Mouse (Mus musculus) stomach, embryonic 14.5 days (tissue): ENCODE results near the gene Ell. TPM values are rescaled to one million over a fixed set of nuclear protein-coding genes. Genes with fewer than 3 reads are reported as not detected.
A peak's percentile ranks its signal among the peaks of the same experiment; 100 is the strongest.

Experiments used
- ATAC-seq: fragments of 200-750 bp; cut with Nextera tagmentation; 2 replicates; pipeline ENCODE4 v1.8.0; 2017; ENCODE audit warnings: low read depth, moderate TSS enrichment; ENCODE audit not compliant: insufficient number of reproducible peaks, insufficient read depth, low FRiP score
- H3K27ac ChIP-seq: fragments of 300-500 bp; sonication (generic); 2 replicates; pipeline ENCODE4 v1.5.1; 2014; ENCODE audit warnings: mild to moderate bottlenecking, low read length, moderate library complexity, mixed read lengths
- H3K27me3 ChIP-seq: fragments of 300-500 bp; sonication (generic); 2 replicates; pipeline ENCODE4 v1.6.1; 2014; ENCODE audit warnings: low read length, control low read depth, mixed read lengths; ENCODE audit not compliant: control insufficient read depth, insufficient read depth
- H3K36me3 ChIP-seq: fragments of 300-500 bp; sonication (generic); 2 replicates; pipeline ENCODE4 v1.6.1; 2014; ENCODE audit warnings: mild to moderate bottlenecking, control low read depth, low read length, moderate library complexity, mixed read lengths; ENCODE audit not compliant: control insufficient read depth, insufficient read depth
- H3K4me1 ChIP-seq: fragments of 300-500 bp; sonication (generic); 2 replicates; pipeline ENCODE4 v1.6.1; 2014; ENCODE audit warnings: low read length, control low read depth, mixed read lengths; ENCODE audit not compliant: control insufficient read depth, insufficient read depth
- H3K4me2 ChIP-seq: fragments of 300-500 bp; sonication (generic); replicated peaks from 2 replicates; pipeline ENCODE4 v1.6.1; 2014; ENCODE audit warnings: low read depth, low read length, control low read depth
- H3K4me3 ChIP-seq: fragments of 300-500 bp; sonication (generic); 2 replicates; pipeline ENCODE4 v1.5.1; 2014; ENCODE audit warnings: low read depth, low read length, control low read depth
- H3K9ac ChIP-seq: fragments of 300-500 bp; sonication (generic); replicated peaks from 2 replicates; pipeline ENCODE4 v1.6.1; 2014; ENCODE audit warnings: low read depth, mild to moderate bottlenecking, control low read depth, low read length, moderate library complexity, mixed read lengths
- H3K9me3 ChIP-seq: fragments of 300-500 bp; sonication (generic); 2 replicates; pipeline ENCODE4 v1.6.1; 2016; ENCODE audit warnings: low read depth, low read length, control low read depth; ENCODE audit not compliant: control insufficient read depth
- WGBS: fragments of 180-500 bp; shearing (Covaris S2); extraction: QIAGEN DNeasy Blood & Tissue Kit; methylation state at CpG from one replicate; pipeline ENCODE4 v1.1.7; 2014; 5-methylcytosine and 5-hydroxymethylcytosine counted together
- polyA plus RNA-seq: library from polyadenylated mRNA; unstranded; fragments of >200 nt; fragmentation: Nextera tagmentation; extraction: Ambion mirVana; gene quantifications from 2 replicates; pipeline ENCODE4 v1.2.1, GENCODE M21; 2014

The Ell gene
- polyA plus RNA-seq, 1 experiment from 2014 or later: 17.9 TPM

DNA sequence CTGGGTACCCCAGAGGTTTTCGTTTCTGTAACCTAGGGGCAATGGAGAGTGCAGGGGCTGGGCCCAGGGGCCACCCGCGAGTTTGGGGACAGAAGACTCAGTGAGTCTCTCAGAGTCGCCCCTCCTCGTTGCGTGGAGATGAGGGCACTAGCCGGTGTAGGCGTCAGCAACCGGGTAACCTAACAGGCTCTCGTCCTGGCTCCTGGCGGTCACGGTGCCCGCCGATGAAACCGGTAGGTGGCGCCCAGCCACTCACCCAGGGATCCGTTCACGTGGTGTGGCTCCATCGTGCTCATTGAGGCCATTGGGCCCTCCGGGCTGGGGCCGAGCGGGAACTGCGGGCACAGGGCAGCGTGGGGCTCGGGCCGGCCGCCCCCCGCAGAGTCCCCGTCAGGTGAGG, 59.0 kb downstream of the Ell start:
- Histone ChIP-seq H3K9ac (peak overlapping the region; percentile 15; the same call in 1 of the 2 replicates), H3K4me3 (peak overlapping the region; percentile 35), H3K4me1 (peaks cover 50% of the 10 kb centered on the region), H3K27me3 (no peaks in the 10 kb centered on the region), H3K36me3 (peaks cover 23% of the 10 kb centered on the region; the same call in 1 of the 2 replicates), H3K27ac (0 out of 2 replicates have a peak overlapping the region, but pooled peaks have one; percentile 17), H3K4me2 (peak overlapping the region; percentile 59), H3K9me3 (peaks cover 4% of the 10 kb centered on the region; the same call in 1 of the 2 replicates)
- 0 out of 2 replicates have a peak, but pooled peaks have one; percentile 9 for ATAC-seq
- 3% methylated on average over 28 of the region's 29 CpGs for WGBS

DNA sequence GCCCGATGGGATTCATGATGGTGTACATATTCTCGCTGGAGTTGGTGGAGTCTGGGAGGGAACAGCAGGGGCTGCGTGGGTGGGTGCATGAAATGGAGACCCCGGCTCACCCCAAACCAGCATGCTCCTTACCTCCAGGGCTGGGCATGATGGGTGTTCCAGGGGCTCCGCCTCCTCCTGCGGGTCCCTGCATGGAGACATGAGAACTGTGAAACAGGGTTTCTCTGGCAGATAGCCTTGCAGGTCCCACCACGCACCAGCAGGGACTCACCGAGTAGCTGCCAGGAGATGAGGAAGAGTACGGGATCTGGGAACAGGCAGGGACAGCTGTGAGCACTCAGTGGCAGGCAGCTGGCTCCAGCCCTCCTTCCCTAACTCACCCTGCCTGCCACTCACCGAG, 59.5 kb downstream of the Ell start:
- no peak for ATAC-seq
- Histone ChIP-seq H3K9me3 (peaks cover 4% of the 10 kb centered on the region; the same call in 1 of the 2 replicates), H3K4me2 (peak overlapping the region; percentile 59), H3K9ac (no peak overlapping the region; the same call in 1 of the 2 replicates), H3K4me3 (peak overlapping the region; percentile 35; the same call in 1 of the 2 replicates), H3K27me3 (no peaks in the 10 kb centered on the region), H3K27ac (peak overlapping the region; percentile 7; the same call in 1 of the 2 replicates), H3K4me1 (peaks cover 45% of the 10 kb centered on the region; the same call in 1 of the 2 replicates), H3K36me3 (peaks cover 23% of the 10 kb centered on the region; the same call in 1 of the 2 replicates)
- WGBS: 19% methylated on average over 9 of the region's 10 CpGs

DNA sequence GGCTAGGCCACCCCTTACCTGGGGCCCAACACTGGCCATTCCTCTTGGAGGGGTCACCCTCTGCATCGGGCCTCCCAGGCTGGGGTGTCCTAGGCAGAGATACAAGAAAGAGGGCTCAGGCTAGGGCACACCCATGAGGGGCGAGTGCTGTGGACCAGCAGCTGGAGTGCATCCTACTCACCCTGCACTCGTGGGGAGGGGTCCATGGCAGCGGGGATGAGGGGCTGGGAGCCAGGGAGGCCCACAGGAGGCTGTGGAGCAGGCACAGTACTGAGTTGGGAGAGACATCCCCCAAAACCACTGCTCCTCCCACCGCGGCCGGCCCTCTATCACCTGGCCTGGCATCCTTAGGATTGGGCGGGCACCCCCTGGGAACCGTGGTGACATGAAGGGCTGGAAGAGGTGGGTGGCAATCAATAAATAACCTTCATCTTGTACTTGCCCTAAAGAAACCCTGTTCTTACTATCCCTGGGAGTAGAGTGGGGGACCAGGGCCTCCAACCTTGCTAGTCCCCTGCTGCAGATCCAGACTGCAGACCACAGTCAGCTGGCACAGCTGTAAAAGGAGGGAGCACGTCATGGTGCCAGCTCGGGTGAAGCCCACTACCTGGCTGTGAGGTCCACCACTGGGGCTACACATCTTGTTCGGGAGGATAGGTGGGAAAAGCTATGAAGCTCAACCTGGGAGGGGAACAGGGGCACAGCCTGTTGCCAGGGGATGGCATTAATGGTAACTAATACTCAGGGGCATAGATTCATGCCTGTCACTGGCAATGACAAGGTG, 60.4 kb downstream of the Ell start:
- Histone ChIP-seq H3K9me3 (peaks cover 4% of the 10 kb centered on the region; the same call in 1 of the 2 replicates), H3K4me2 (no peak overlapping the region), H3K9ac (no peak overlapping the region), H3K27me3 (no peaks in the 10 kb centered on the region), H3K4me3 (no peak overlapping the region), H3K4me1 (peaks cover 45% of the 10 kb centered on the region; the same call in 1 of the 2 replicates), H3K27ac (no peak overlapping the region; the same call in 1 of the 2 replicates), H3K36me3 (peaks cover 23% of the 10 kb centered on the region; the same call in 1 of the 2 replicates)
- WGBS: 65% methylated on average over 12 of the region's 12 CpGs
- no peak for ATAC-seq

DNA sequence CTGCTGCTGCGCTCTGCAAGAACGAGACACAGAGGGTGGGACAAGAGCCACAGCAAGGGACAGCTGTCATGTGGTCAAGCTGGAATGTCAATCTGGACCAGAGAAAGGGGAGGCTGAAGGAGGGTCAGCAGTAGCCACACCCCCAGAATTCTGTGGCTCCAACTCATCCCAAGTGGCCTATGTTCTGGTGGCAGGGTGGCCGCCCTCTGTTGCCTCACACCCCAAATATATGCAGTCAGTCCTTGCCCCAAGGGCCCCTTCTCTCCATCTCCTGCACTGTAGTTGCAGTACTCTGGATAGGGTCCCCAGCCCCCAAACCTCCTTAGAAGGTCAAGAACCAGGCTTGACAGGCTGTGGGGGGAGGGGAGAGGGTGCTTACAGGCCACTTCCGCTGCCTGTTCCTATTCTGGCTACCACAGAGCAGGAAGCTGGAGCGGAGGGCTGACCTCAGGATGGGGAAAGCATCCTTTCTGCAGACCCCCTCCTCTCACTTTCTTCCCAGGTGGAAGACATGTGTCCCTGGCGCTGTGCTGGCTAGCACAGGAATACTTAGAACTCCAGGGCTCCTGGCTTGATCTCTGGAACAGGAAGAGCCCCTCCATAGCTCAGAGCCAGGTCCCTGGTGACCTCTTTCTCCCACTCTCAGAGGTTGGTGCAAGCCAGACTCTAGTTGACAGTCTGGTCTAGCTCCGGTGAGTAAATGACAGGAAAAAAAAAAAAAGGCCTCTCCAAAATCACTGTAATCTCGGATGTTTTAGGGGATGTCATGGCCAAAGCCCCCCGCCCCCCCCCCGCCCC, 61.4 kb downstream of the Ell start:
- WGBS: 24% methylated on average over 10 of the region's 10 CpGs
- Histone ChIP-seq H3K36me3 (peaks cover 23% of the 10 kb centered on the region; the same call in 1 of the 2 replicates), H3K4me1 (peaks cover 45% of the 10 kb centered on the region; the same call in 1 of the 2 replicates), H3K27ac (peak overlapping the region; percentile 55; the same call in 1 of the 2 replicates), H3K4me2 (peak overlapping the region; percentile 40), H3K27me3 (no peaks in the 10 kb centered on the region), H3K9ac (no peak overlapping the region), H3K9me3 (peaks cover 4% of the 10 kb centered on the region; the same call in 1 of the 2 replicates), H3K4me3 (no peak overlapping the region; the same call in 1 of the 2 replicates)
- no peak for ATAC-seq

DNA sequence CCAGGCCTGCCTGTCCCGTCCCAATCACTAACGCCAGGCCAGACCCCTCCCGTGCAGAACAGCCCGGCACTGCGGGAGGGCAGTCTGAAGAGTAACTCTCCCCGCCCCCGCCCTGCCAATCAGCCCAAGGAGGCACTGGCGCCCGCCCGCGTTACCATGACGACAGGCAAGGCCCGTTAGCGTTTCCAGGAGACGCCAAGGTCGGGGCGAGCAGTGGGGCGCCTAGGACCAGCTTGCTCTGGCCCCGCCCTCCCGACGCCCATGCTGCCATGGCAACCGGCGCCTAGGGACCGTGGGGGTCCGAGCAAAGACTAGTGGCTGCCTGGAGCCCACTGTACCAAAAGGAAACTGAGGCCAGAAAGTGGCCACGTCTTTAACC, 62.0 kb downstream of the Ell start:
- Histone ChIP-seq H3K27ac (peak overlapping the region; percentile 55; the same call in 1 of the 2 replicates), H3K9me3 (peaks cover 4% of the 10 kb centered on the region; the same call in 1 of the 2 replicates), H3K4me1 (peaks cover 45% of the 10 kb centered on the region; the same call in 1 of the 2 replicates), H3K27me3 (no peaks in the 10 kb centered on the region), H3K4me2 (peak overlapping the region; percentile 40), H3K4me3 (no peak overlapping the region), H3K36me3 (peaks cover 18% of the 10 kb centered on the region; the same call in 1 of the 2 replicates), H3K9ac (no peak overlapping the region)
- peak; percentile 49; the same call in 1 of the 2 replicates for ATAC-seq
- 2% methylated on average over 26 of the region's 26 CpGs for WGBS

DNA sequence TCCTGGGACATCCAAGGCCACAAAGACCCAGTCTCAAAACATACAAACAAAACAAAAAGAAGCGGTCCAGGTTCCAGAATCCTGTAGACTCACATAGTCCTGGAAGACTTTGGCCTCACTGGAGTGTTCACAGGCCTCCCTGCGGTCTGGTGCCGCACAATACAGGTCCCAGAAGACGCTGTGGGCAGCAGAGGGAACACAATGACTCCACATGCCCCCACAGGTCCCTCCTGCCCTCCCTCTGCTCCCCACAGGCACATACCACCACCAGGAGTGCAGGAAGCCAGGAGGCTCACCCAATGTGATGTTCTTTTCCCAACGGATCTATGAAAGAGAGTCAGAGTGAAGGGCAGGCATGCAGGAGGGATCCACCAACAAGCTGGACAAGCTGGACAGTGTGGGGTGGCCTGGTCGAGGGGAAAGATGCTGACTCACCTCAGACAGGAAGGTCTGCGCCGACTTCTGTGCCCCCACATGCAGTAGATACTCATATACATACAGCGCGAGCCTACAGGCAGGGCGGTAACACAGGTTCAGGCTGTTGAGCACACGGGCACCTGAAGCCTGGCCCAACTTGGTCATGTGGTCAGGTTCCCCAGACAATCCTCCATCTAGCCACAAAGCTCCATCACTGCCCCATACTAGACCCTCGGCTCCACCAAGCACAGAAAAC, 63.0 kb downstream of the Ell start:
- H3K4me3 ChIP-seq: no peak overlapping the region
- H3K4me2 ChIP-seq: no peak overlapping the region
- H3K9me3 ChIP-seq: peaks cover 4% of the 10 kb centered on the region; the same call in 1 of the 2 replicates
- no peak overlapping the region for H3K27ac ChIP-seq
- 94% methylated on average over 13 of the region's 13 CpGs for WGBS
- H3K36me3 ChIP-seq: peaks cover 12% of the 10 kb centered on the region; the same call in 1 of the 2 replicates
- ATAC-seq: no peak
- H3K4me1 ChIP-seq: peaks cover 42% of the 10 kb centered on the region; the same call in 1 of the 2 replicates
- no peaks in the 10 kb centered on the region for H3K27me3 ChIP-seq
- no peak overlapping the region for H3K9ac ChIP-seq

DNA sequence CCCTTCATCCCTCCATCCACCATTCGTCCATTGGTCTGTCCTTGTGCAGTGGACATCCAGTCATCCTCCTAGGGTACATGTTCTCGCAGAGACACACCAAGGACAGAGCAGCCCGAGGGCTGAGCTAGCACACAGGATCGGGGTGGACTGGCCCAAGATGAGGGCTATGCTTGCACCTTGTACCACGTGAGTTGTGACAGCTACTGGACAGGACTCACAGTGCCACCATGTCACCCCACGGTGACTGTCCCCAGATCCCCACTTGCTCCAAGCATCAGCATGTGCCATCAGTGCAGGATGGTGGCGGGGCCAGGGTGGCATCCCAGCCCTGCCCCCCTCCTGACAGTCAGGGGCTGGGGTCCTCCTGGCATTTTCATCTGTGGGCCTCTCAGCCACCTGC, 65.3 kb downstream of the Ell start:
- no peak overlapping the region for H3K27ac ChIP-seq
- H3K4me2 ChIP-seq: no peak overlapping the region
- no peaks in the 10 kb centered on the region for H3K27me3 ChIP-seq
- H3K4me1 ChIP-seq: peaks cover 27% of the 10 kb centered on the region; the same call in 1 of the 2 replicates
- 83% methylated on average over 7 of the region's 7 CpGs for WGBS
- no peak overlapping the region for H3K9ac ChIP-seq
- H3K36me3 ChIP-seq: peaks cover 12% of the 10 kb centered on the region; the same call in 1 of the 2 replicates
- ATAC-seq: no peak
- H3K9me3 ChIP-seq: peaks cover 4% of the 10 kb centered on the region; the same call in 1 of the 2 replicates
- no peak overlapping the region for H3K4me3 ChIP-seq
